Mouse (Mus musculus) limb, embryonic 15.5 days (tissue): Measurements from ENCODE around the gene Ncoa3. TPM values are rescaled to one million over a fixed set of nuclear protein-coding genes. Genes with fewer than 3 reads are reported as not detected.
"Not testable (repeated sequence)": the region's sequence is repeated elsewhere in the genome, so short reads cannot be mapped to it uniquely, and the experiment has no call there.

Experiments used
- ATAC-seq: fragments of 200-750 bp; cut with Nextera tagmentation; 2 replicates; pipeline ENCODE4 v1.8.0; 2017; ENCODE audit warnings: low read depth, moderate TSS enrichment; ENCODE audit not compliant: insufficient number of reproducible peaks, low FRiP score, low TSS enrichment
- H3K27ac ChIP-seq: fragments of 300-500 bp; sonication (generic); 2 replicates; pipeline ENCODE4 v1.5.1; 2015; ENCODE audit warnings: moderate library complexity, mild to moderate bottlenecking, inconsistent platforms
- H3K27me3 ChIP-seq: fragments of 300-500 bp; sonication (generic); 2 replicates; pipeline ENCODE4 v1.6.1; 2015; ENCODE audit warnings: inconsistent platforms
- H3K36me3 ChIP-seq: fragments of 300-500 bp; sonication (generic); 2 replicates; pipeline ENCODE4 v1.6.1; 2015; ENCODE audit warnings: inconsistent platforms
- H3K4me1 ChIP-seq: fragments of 300-500 bp; sonication (generic); 2 replicates; pipeline ENCODE4 v1.6.1; 2015; ENCODE audit warnings: inconsistent platforms
- H3K4me2 ChIP-seq: fragments of 300-500 bp; sonication (generic); 2 replicates; pipeline ENCODE4 v1.6.1; 2015; ENCODE audit warnings: mild to moderate bottlenecking, inconsistent platforms
- H3K4me3 ChIP-seq: fragments of 300-500 bp; sonication (generic); 2 replicates; pipeline ENCODE4 v1.5.1; 2015; ENCODE audit warnings: mild to moderate bottlenecking, inconsistent platforms
- H3K9ac ChIP-seq: fragments of 300-500 bp; sonication (generic); 2 replicates; pipeline ENCODE4 v1.6.1; 2015; ENCODE audit warnings: inconsistent platforms
- H3K9me3 ChIP-seq: fragments of 300-500 bp; sonication (generic); 2 replicates; pipeline ENCODE4 v1.6.1; 2016; ENCODE audit warnings: inconsistent platforms
- WGBS: fragments of 180-500 bp; shearing (Covaris S2); methylation state at CpG from one replicate; pipeline ENCODE4 v1.1.7; 2015; 5-methylcytosine and 5-hydroxymethylcytosine counted together
- polyA plus RNA-seq: library from polyadenylated mRNA; unstranded; fragments of >200 nt; fragmentation: Nextera tagmentation; extraction: Ambion mirVana; gene quantifications from 2 replicates; pipeline ENCODE4 v1.2.1, GENCODE M21; 2015

Gene Ncoa3
- 15.4 and 16.2 TPM in 2 replicates for polyA plus RNA-seq

DNA sequence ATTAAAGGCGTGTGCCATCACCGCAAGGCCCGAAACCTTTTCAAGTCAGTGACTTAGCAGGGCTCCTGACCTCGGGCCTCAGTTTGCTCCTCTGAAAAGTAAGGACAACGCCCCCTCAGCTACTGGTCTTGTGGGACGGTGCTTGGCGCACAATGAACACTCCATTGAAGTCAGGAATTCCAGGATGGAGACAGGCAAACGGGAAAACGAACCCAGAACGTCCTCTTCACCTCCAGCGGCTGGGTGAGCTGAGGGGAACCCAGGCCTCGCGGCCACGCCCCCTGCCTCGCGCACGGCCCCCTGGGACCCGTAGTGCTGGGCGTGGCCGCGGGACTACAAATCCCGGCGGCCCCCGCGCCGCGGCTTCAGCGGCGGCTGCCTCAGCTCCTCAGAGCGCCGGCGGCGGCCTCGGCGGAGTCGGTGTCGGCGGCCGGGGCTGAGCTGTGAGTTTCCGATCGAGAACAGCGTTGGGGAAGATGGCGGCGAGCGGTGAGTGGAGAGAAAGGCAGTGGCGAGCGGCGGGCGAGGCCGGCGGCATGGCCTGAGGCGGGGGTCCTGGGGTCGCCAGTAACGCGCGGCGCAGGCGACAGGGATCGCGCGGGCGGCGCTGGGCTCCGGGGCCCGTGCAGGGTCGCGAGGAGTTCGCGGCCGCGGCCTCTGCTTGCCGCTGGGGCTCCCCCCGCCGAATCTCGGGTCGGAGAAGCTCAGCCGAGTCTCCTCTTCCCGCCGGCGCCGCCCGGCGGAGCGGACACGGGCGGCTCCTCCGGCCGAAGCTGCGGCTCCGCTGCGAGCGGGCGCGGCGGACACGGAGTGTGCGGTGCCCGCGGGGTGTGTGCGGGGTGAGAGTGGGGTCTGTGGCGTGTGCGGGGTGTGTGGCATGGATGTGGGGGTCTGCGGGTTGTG is at the start of gene Ncoa3:
Gene Ncoa3 (plus strand): TSS at position 367 of the 903 bp plus-strand sequence.
- ATAC-seq, result peak; percentile 87
- 2% methylated on average over 92 of the region's 103 CpGs for WGBS
- peak within 1 kb of the TSS; percentile 94 for H3K9ac ChIP-seq

DNA sequence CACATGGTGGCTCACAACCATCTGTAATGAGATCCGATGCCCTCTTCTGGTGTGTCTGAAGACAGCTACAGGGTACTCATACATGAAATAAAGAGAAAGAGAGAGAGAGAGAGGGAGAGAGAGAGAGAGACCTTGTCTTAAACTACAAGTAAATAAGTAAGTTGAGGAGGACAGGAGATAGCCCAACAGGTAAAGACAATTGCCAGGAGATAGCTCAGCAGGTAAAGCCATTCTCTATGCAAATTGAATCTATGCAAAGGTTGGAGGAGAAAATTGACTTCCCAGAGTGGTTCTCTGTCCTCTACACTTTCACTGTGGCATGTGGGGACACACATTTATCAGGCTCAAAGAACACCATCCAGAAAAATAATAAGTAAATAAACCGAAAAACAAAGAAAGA is 49.3 kb upstream of the Ncoa3 start:
- H3K27me3 ChIP-seq, result no peaks in the 10 kb centered on the region
- no peak overlapping the region for H3K4me3 ChIP-seq
- H3K9me3 ChIP-seq, result no peaks in the 10 kb centered on the region
- no peak for ATAC-seq
- H3K27ac ChIP-seq, result no peak overlapping the region
- no peaks in the 10 kb centered on the region for H3K4me1 ChIP-seq
- 88% methylated on average over 2 of the region's 2 CpGs for WGBS
- no peak overlapping the region for H3K4me2 ChIP-seq
- H3K9ac ChIP-seq, result no peak overlapping the region
- H3K36me3 ChIP-seq, result no peaks in the 10 kb centered on the region

More for the DNA sequence above, at the start of gene Ncoa3:
- peak within 1 kb of the TSS; percentile 96 for H3K4me3 ChIP-seq
- H3K27ac ChIP-seq, result peak within 1 kb of the TSS; percentile 86
- no peaks in the 10 kb centered on the region for H3K27me3 ChIP-seq
- H3K4me1 ChIP-seq, result peaks cover 21% of the 10 kb centered on the region
- no peaks in the 10 kb centered on the region for H3K9me3 ChIP-seq
- no peaks in the 10 kb centered on the region for H3K36me3 ChIP-seq
- peak within 1 kb of the TSS; percentile 94 for H3K4me2 ChIP-seq

DNA sequence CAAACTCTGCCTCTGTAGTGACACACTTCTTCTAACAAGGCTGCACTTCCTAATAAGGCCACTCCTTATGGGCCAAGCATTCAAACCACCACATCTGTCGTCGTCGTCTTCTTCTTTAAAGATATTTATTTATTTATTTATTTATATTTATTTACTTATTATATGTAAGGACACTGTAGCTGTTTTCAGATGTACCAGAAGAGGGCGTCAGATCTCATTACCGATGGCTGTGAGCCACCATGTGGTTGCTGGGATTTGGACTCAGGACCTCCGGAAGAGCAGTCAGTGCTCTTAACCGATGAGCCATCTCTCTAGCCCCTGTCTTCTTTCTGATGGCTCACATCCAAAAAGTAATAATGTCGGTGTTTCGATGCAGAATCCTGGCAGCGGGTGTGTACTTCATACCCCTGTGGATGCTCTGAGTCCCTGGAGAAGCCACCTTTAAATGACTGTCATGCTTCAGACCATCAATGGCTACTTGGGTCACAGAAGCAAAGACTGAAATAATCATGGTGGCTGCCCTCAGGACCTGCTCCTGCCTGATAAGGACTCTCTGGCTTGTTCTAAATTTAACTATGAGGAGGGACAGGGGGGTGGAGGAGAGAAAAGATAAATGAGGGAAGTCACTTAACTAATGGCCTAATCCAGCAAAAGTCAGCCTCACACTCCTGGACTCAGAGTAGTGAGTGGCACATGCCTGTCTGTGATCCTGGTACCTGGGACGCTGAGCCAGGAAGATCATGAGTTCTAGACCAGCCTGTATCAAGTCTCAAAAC is 47.7 kb upstream of the Ncoa3 start:
- ATAC-seq, result no peak
- Histone ChIP-seq H3K27ac (no peak overlapping the region), H3K9ac (no peak overlapping the region), H3K27me3 (no peaks in the 10 kb centered on the region), H3K4me3 (no peak overlapping the region), H3K4me1 (no peaks in the 10 kb centered on the region), H3K9me3 (no peaks in the 10 kb centered on the region), H3K36me3 (no peaks in the 10 kb centered on the region), H3K4me2 (no peak overlapping the region)
- 80% methylated on average over 11 of the region's 11 CpGs for WGBS

DNA sequence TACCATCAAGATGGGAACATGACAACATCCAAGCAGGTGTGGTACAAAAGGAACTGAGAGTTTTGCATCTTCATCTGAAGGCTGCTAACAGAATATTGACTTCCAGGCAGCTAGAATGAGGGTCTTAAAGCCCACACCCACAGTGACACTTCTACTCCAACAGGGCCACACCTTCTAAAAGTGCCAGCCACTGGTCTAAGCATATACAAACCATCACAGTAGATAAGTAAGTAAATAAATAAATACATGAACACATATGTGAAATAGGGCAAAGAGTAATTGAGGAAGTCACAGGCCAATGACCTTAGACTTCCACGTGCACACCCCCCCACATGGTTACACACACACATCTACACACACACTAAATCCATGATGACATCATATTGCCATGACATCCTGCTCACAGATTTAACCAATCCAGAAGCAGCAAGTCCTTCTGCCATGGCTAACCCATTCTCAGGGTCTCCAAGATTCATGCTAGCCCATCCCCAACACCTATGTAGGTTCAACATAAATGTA is 46.3 kb upstream of the Ncoa3 start:
- WGBS, result 80% methylated on average over 1 of the region's 1 CpGs
- ATAC-seq, result no peak
- no peaks in the 10 kb centered on the region for H3K4me1 ChIP-seq

DNA sequence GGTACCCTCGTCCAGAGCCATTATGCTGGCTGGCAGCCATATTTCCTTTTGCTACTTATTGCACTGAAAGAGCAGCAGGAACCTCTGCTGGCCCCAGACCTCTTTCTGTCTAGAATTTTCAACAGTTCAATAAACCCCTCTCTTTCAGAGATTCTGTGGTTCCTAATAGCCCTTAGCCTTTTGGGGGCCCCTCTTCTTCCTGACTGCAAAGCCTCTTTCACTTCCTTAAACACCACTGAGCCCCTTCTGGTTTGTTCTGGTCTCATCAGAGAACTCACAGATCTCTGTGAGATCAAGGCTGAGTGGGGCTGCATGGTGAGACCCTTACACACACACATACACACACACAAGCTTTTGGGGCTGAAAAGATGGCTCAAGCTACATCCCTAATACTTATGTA is 44.4 kb upstream of the Ncoa3 start:
- Histone ChIP-seq H3K9me3 (no peaks in the 10 kb centered on the region), H3K4me3 (no peak overlapping the region), H3K36me3 (no peaks in the 10 kb centered on the region), H3K27ac (no peak overlapping the region), H3K4me2 (no peak overlapping the region), H3K4me1 (no peaks in the 10 kb centered on the region), H3K27me3 (no peaks in the 10 kb centered on the region), H3K9ac (no peak overlapping the region)
- ATAC-seq, result no peak
- 35% methylated on average over 1 of the region's 1 CpGs for WGBS

More for the DNA sequence above, 46.3 kb upstream of the Ncoa3 start:
- Histone ChIP-seq H3K9ac (no peak overlapping the region), H3K4me2 (no peak overlapping the region), H3K4me3 (no peak overlapping the region), H3K36me3 (no peaks in the 10 kb centered on the region), H3K27ac (no peak overlapping the region), H3K27me3 (no peaks in the 10 kb centered on the region), H3K9me3 (no peaks in the 10 kb centered on the region)

DNA sequence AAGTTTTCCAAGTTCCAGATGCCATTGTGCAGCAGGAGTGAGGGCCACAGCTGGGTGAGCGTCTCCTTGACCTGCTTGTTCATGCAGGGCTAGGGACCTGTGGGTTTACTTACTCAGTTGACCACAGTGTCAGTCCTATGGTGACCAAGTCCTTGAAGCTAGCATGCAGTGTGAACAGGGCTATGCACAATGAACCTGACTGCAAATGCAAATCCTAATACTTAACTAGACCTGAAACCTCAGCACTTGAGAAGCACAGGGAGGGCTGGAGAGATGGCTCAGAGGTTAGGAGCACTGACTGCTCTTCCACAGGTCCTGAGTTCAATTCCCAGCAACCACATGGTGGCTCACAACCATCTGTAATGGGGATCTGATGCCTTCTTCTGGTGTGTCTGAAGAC is 43.7 kb upstream of the Ncoa3 start:
- not testable (repeated sequence) for H3K4me2 ChIP-seq, H3K4me1 ChIP-seq, H3K36me3 ChIP-seq, H3K4me3 ChIP-seq, ATAC-seq, H3K9ac ChIP-seq, H3K9me3 ChIP-seq, H3K27ac ChIP-seq, H3K27me3 ChIP-seq
- 57% methylated on average over 1 of the region's 1 CpGs for WGBS

DNA sequence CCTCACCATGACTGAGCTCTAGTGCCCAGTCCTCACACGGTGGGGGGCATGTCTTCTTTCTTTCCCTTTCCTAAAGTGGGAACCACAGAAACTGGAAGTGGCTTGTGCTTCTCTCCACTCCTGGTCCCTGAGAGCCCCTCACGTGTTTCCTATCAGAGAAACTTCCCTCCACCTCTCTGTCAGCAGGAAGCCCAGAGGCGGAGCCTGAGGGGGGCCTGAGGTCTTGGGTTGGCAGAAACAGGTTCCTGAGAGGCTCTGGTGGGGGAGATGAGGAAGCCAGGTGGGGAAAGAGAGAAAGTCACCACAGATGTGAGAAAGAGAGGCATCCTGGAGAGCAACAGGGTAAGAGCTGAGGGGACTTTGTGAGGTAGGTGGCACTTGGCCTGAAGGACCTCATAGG is 42.7 kb upstream of the Ncoa3 start:
- Histone ChIP-seq H3K36me3 (no peaks in the 10 kb centered on the region), H3K4me1 (no peaks in the 10 kb centered on the region), H3K4me3 (no peak overlapping the region), H3K27ac (no peak overlapping the region), H3K27me3 (no peaks in the 10 kb centered on the region), H3K9me3 (no peaks in the 10 kb centered on the region), H3K9ac (no peak overlapping the region), H3K4me2 (no peak overlapping the region)
- 39% methylated on average over 3 of the region's 3 CpGs for WGBS
- ATAC-seq, result no peak

DNA sequence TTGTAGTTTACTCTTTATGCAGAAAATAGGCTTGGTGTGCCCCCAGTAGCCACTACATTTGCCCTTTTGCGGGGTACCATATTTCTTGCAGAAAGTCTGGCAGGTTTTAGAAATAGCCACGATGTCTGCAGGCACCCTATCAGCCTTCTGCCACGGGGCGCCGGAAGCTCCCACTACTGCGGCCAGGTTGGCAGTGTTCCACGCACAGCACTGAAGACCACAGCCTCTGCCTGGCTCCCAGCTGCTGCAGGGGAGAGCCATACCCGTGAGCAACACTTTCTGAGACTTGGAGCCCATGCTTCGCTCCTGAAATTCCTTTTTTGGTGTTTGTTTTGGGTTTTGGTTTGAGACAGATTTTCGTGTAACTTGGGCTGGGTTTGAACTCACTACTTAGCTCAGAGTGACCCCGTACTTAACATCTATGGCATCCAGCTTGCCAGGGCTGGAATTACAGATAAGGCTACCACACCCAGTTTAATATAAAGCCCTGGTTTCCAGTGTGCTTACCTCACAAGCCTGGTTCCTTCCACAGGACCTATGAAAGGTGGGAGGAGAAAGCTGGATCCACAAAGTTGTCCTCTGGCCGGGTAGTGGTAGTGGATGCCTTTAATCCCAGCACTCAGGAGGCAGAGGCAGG is 40.9 kb upstream of the Ncoa3 start:
- no peak overlapping the region for H3K4me2 ChIP-seq
- WGBS, result 65% methylated on average over 12 of the region's 12 CpGs

DNA sequence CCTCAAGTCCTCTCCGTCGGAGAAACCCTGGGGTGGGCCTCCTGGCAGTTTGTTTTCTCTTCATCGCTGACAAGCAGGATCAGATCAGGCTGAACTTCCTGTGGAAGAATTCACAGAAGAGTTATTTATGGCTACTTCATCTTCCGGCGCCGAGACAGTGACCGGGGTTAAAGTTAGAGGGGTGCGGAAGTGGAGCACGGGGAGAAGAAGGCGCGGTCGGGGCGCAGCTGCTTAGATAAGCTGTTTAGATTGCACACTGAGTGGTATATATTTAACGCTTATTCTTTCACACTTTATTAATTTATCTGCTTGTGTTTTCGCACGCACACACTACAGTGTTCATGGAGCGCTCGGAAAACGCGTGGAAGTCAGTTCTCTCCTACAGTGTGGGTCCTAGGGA is 37.6 kb upstream of the Ncoa3 start:
- no peak for ATAC-seq
- Histone ChIP-seq H3K36me3 (no peaks in the 10 kb centered on the region), H3K4me2 (no peak overlapping the region), H3K27me3 (no peaks in the 10 kb centered on the region), H3K4me3 (no peak overlapping the region), H3K4me1 (no peaks in the 10 kb centered on the region), H3K27ac (no peak overlapping the region), H3K9ac (no peak overlapping the region), H3K9me3 (no peaks in the 10 kb centered on the region)
- 65% methylated on average over 20 of the region's 20 CpGs for WGBS

More for the DNA sequence above, 40.9 kb upstream of the Ncoa3 start:
- Histone ChIP-seq H3K36me3 (no peaks in the 10 kb centered on the region), H3K9ac (no peak overlapping the region), H3K4me3 (no peak overlapping the region), H3K9me3 (no peaks in the 10 kb centered on the region), H3K27me3 (no peaks in the 10 kb centered on the region), H3K4me1 (no peaks in the 10 kb centered on the region), H3K27ac (no peak overlapping the region)
- ATAC-seq, result no peak

DNA sequence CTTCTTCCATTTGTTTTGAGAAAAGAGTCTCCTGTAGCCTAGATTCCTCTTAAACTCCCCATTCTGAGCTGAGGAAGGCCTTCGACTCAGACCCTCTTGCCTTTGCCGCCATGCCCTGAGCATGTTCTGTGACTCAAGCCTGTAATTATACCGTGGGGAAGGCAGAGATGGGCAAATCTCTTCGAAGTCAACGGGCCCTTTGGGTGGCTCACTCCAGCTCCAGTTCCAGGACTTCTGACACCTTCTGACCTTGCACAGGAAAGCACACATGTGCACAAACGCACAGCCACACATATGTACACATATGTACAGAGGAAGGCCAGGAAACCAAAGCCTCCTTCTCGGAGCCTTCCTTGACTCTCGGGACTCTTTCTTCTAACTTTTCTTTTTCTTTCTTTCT is 37.0 kb upstream of the Ncoa3 start:
- H3K9ac ChIP-seq, result no peak overlapping the region
- H3K36me3 ChIP-seq, result no peaks in the 10 kb centered on the region
- H3K4me3 ChIP-seq, result no peak overlapping the region
- no peak overlapping the region for H3K27ac ChIP-seq
- WGBS, result 76% methylated on average over 8 of the region's 8 CpGs
- H3K4me2 ChIP-seq, result no peak overlapping the region
- no peaks in the 10 kb centered on the region for H3K4me1 ChIP-seq
- ATAC-seq, result no peak
- H3K9me3 ChIP-seq, result no peaks in the 10 kb centered on the region
- no peaks in the 10 kb centered on the region for H3K27me3 ChIP-seq

DNA sequence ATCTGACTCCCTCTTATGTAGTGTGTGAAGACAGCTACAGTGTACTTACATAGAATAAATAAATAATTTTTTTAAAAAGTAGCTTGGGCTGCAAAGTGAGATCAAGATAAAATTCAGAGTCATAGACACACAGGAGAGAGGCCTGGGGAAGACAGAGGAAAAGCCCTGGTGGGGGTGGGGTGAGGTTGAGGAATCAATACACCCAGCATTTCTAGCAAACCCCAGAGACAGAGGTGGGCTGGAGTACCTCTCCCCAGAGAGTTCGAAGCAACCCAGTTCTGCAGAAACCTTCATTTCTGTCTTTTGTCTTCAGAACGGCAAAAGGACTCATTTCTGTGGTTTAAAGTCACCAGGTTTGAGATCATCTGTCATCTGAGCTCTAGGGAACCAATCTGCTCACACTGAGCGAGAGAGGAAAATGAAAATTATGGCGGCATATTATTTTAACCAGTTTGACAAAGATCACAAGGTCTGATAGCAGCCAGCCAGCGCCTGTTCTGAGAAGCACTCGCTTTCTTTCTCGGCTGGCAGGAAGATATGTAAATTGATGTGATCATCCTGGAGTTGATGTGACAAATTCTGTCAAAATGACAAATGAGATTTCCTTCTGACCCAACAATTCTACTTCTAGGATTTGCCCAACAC is 36.2 kb upstream of the Ncoa3 start:
- H3K4me3 ChIP-seq, result no peak overlapping the region
- no peak overlapping the region for H3K27ac ChIP-seq
- no peak overlapping the region for H3K4me2 ChIP-seq
- no peak overlapping the region for H3K9ac ChIP-seq
- no peaks in the 10 kb centered on the region for H3K27me3 ChIP-seq
- no peaks in the 10 kb centered on the region for H3K9me3 ChIP-seq
- H3K36me3 ChIP-seq, result no peaks in the 10 kb centered on the region
- no peaks in the 10 kb centered on the region for H3K4me1 ChIP-seq
- 68% methylated on average over 7 of the region's 7 CpGs for WGBS
- ATAC-seq, result no peak
